Mouse (Mus musculus) liver, postnatal 0 days (tissue): ENCODE data around the gene Dlst. TPM values are rescaled to one million over a fixed set of nuclear protein-coding genes. Genes with fewer than 3 reads are reported as not detected.
"Not testable (repeated sequence)": the region's sequence is repeated elsewhere in the genome, so short reads cannot be mapped to it uniquely, and the experiment has no call there.

Experiments
- ATAC-seq: fragments of 200-750 bp; cut with Nextera tagmentation; 2 replicates; pipeline ENCODE4 v1.8.0; 2017; ENCODE audit warnings: mild to moderate bottlenecking, moderate library complexity
- DNase-seq: peaks from one replicate; pipeline ENCODE4 v3.0.0-alpha.2; 2016
- H3K27ac ChIP-seq: fragments of 300-500 bp; sonication (generic); 2 replicates; pipeline ENCODE4 v1.5.1; 2014; ENCODE audit warnings: antibody characterized with exemption, moderate library complexity, mild to moderate bottlenecking, low read depth
- H3K27me3 ChIP-seq: fragments of 300-500 bp; sonication (generic); 2 replicates; pipeline ENCODE4 v1.6.1; 2014; ENCODE audit warnings: low read length, control low read depth, mixed read lengths; ENCODE audit not compliant: insufficient read depth
- H3K36me3 ChIP-seq: fragments of 300-500 bp; sonication (generic); replicated peaks from 2 replicates; pipeline ENCODE4 v1.6.1; 2014; ENCODE audit warnings: mild to moderate bottlenecking, control low read depth, low read length, moderate library complexity, mixed read lengths; ENCODE audit not compliant: insufficient read depth
- H3K4me1 ChIP-seq: fragments of 300-500 bp; sonication (generic); 2 replicates; pipeline ENCODE4 v1.6.1; 2014; ENCODE audit warnings: antibody characterized with exemption, mild to moderate bottlenecking, control low read depth; ENCODE audit not compliant: insufficient read depth
- H3K4me2 ChIP-seq: fragments of 300-500 bp; sonication (generic); 2 replicates; pipeline ENCODE4 v1.6.1; 2014; ENCODE audit warnings: low read depth, mild to moderate bottlenecking, low read length, moderate library complexity, mixed read lengths
- H3K4me3 ChIP-seq: fragments of 300-500 bp; sonication (generic); 2 replicates; pipeline ENCODE4 v1.5.1; 2014; ENCODE audit warnings: low read depth, low read length
- H3K9ac ChIP-seq: fragments of 300-500 bp; sonication (generic); replicated peaks from 2 replicates; pipeline ENCODE4 v1.6.1; 2014; ENCODE audit warnings: mild to moderate bottlenecking, moderate library complexity
- H3K9me3 ChIP-seq: fragments of 300-500 bp; sonication (generic); 2 replicates; pipeline ENCODE4 v1.6.1; 2016; ENCODE audit warnings: mild to moderate bottlenecking, control low read depth, low read length, mixed read lengths
- CTCF ChIP-seq: sonication (generic); IDR thresholded peaks from 2 replicates; pipeline ENCODE4 v1.5.1; 2016; ENCODE audit warnings: antibody characterized with exemption, low read depth
- EP300 ChIP-seq: IDR thresholded peaks from 2 replicates; pipeline ENCODE4 v1.6.1; 2016; ENCODE audit warnings: antibody characterized with exemption, low read depth, mild to moderate bottlenecking
- WGBS: fragments of 180-500 bp; shearing (Covaris S2); extraction: QIAGEN DNeasy Blood & Tissue Kit; methylation state at CpG from one replicate; pipeline ENCODE4 v1.1.7; 2014; ENCODE audit not compliant: insufficient replicate concordance; 5-methylcytosine and 5-hydroxymethylcytosine counted together
- polyA plus RNA-seq: library from polyadenylated mRNA; unstranded; fragments of >200 nt; fragmentation: Nextera tagmentation; extraction: Ambion mirVana; gene quantifications from 2 replicates; pipeline ENCODE4 v1.2.1, GENCODE M21; 2015

Dlst gene
- polyA plus RNA-seq, 1 experiment from 2014 or later = 76.4 TPM

DNA sequence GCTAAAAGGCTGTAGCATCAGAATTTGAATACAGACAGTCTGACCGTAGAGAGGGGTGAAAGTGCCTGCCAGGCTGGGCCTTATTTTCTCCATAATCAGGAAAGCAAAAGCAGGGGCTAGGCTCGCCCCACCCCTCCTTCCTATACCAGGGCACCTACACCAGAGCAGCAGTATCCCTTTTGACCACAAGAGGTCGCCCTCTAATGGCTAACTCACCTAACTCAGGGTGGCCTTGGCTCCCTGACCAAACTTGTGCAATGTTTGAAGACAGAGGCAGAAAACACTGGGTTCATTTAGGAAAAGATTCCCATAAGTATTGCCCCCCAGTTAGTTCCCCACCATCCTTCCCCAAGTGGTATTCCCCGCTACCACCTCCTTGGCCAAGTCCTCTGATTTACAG, 32.2 kb downstream of the Dlst start:
- WGBS = 21% methylated on average over 4 of the region's 4 CpGs
- no peak overlapping the region for H3K27ac ChIP-seq

DNA sequence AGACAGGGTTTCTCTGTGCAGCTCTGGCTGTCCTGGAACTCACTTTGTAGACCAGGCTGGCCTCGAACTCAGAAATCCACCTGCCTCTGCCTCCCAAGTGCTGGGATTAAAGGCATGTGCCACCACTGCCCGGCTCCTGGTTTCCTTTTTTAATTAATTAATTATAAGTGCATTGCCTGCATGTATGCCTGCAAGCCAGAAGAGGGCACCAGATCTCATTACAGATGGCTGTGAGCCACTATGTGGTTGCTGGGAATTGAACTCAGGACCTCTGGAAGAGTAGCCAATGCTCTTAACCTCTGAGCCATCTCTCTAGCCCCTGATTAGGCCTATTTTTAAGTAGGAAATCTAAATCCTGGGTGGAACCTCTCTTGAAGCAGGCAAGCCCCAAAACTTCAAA, 33.6 kb downstream of the Dlst start:
- H3K27me3 ChIP-seq, H3K4me1 ChIP-seq, H3K9me3 ChIP-seq, ATAC-seq, H3K36me3 ChIP-seq, H3K9ac ChIP-seq, H3K4me2 ChIP-seq, H3K4me3 ChIP-seq, H3K27ac ChIP-seq, DNase-seq: not testable (repeated sequence)
- WGBS = 64% methylated on average over 2 of the region's 2 CpGs
- TF ChIP-seq CTCF = peak; percentile 36; the same call in 1 of the 2 replicates

More for the DNA sequence above, 32.2 kb downstream of the Dlst start:
- no peak overlapping the region for H3K4me3 ChIP-seq
- no peak overlapping the region for H3K9ac ChIP-seq
- no peaks in the 10 kb centered on the region for H3K9me3 ChIP-seq
- no peaks in the 10 kb centered on the region for H3K36me3 ChIP-seq
- peak; percentile 82 for ATAC-seq
- H3K4me1 ChIP-seq = peaks cover 2% of the 10 kb centered on the region
- peak; percentile 89 for DNase-seq
- no peak for TF ChIP-seq EP300
- peak; percentile 96 for TF ChIP-seq CTCF
- H3K27me3 ChIP-seq = no peaks in the 10 kb centered on the region
- H3K4me2 ChIP-seq = no peak overlapping the region

DNA sequence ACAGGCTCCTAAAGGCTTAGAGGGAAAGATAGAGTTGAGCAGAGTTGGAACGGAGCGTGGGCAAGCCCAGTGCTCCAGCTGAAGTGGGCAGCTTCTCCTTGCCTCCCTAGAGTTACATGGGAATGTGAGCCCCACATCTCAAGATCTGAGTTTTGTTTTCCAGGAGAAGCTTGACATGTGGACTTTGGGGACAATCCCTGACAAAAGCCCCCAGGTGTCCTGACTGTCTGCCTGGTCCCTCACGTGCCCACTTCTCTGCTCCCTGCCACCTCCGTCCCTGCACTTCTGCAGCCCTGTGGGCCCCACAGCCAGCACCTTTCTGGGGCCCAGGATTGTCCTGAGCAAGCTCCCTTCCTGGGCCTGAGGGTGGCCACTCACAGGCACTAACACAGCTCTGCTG, 34.2 kb downstream of the Dlst start:
- Histone ChIP-seq H3K36me3 (no peaks in the 10 kb centered on the region), H3K4me1 (no peaks in the 10 kb centered on the region), H3K27ac (no peak overlapping the region), H3K4me2 (no peak overlapping the region), H3K4me3 (no peak overlapping the region), H3K27me3 (no peaks in the 10 kb centered on the region), H3K9ac (no peak overlapping the region), H3K9me3 (no peaks in the 10 kb centered on the region)
- ATAC-seq = no peak
- peak; percentile 11 for DNase-seq
- no peak for TF ChIP-seq CTCF
- no peak for TF ChIP-seq EP300
- WGBS = 92% methylated on average over 4 of the region's 4 CpGs

DNA sequence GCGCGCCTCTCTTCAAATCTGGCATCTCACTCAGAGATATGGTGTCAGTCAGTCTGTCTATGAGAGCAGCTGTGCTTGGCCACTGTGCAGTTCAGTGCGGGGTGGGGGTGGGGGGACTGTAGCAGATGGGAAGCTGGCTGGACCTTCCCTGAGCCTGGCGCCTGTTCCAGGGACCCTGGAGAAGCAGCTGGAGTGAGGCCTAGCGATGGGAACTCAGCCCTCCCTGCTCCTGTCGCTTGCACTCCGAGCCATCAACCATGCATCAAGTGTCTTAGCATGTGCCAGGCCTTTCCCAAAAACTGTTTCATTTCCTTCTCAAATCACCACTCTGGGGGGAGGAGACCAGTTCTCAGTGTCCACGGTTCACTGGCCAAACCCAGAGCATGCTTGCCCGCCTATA, 35.0 kb downstream of the Dlst start:
- H3K4me2 ChIP-seq = no peak overlapping the region
- no peaks in the 10 kb centered on the region for H3K9me3 ChIP-seq
- H3K27ac ChIP-seq = no peak overlapping the region
- H3K27me3 ChIP-seq = no peaks in the 10 kb centered on the region
- WGBS = 80% methylated on average over 9 of the region's 9 CpGs
- H3K9ac ChIP-seq = no peak overlapping the region
- TF ChIP-seq CTCF = no peak
- TF ChIP-seq EP300 = no peak
- ATAC-seq = no peak
- peak; percentile 11 for DNase-seq
- H3K4me3 ChIP-seq = no peak overlapping the region
- no peaks in the 10 kb centered on the region for H3K4me1 ChIP-seq
- no peaks in the 10 kb centered on the region for H3K36me3 ChIP-seq

DNA sequence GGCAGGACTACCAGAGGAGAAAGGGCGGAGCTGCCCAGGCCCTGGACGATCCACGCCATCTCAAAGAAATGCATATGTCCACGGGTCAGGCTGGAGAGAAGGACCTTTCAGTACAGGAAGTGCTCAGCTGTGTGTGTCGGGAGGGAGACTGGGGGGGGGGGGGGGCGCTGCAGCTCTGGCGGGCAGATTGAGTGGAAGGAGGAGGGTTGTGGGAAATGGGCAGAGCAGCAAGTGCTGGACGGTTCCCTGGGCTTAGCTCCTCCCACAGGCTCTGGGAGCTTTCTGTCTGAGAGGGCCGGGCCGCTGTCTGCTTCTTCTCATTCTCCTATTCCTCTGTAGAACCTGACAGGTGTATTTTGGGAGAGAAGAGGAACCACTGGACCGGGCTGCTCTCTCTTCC, 35.7 kb downstream of the Dlst start:
- ATAC-seq (no peak), DNase-seq (peak; percentile 24)
- no peak for TF ChIP-seq EP300
- no peak for TF ChIP-seq CTCF
- Histone ChIP-seq H3K27me3 (0 out of 2 replicates have a peak, but pooled peaks cover 3% of the 10 kb centered on the region), H3K4me2 (no peak overlapping the region), H3K4me1 (peaks cover 6% of the 10 kb centered on the region), H3K36me3 (no peaks in the 10 kb centered on the region), H3K4me3 (no peak overlapping the region), H3K9me3 (no peaks in the 10 kb centered on the region), H3K9ac (no peak overlapping the region), H3K27ac (no peak overlapping the region)
- WGBS = 38% methylated on average over 5 of the region's 11 CpGs

DNA sequence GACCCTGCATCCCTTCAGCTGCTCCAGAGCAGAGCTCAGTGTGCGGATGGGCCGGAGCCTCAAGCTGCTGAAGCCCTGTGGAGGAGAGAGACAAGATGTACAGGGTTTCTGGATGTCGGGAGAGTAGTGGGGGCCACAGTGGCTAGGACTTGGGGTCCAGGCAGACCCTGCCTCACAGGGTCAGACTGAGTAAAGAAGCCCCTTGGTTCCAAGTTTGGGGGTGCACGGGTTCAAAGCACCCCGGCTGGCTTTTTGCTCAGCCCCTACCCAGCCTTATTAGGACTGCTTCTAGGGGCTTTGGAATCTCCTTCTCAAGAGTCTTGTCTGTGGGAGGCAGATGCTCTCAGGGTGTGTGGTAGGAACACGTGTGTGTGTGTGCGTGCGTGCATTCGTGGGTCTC, 36.2 kb downstream of the Dlst start:
- no peak for TF ChIP-seq EP300
- TF ChIP-seq CTCF = no peak
- H3K9ac ChIP-seq = no peak overlapping the region
- ATAC-seq (no peak), DNase-seq (peak; percentile 11)
- H3K4me2 ChIP-seq = no peak overlapping the region
- 0 out of 2 replicates have a peak, but pooled peaks cover 3% of the 10 kb centered on the region for H3K27me3 ChIP-seq
- no peak overlapping the region for H3K27ac ChIP-seq
- peaks cover 11% of the 10 kb centered on the region for H3K4me1 ChIP-seq
- 73% methylated on average over 9 of the region's 9 CpGs for WGBS
- H3K36me3 ChIP-seq = no peaks in the 10 kb centered on the region
- no peak overlapping the region for H3K4me3 ChIP-seq
- H3K9me3 ChIP-seq = no peaks in the 10 kb centered on the region
